Mouse (Mus musculus): ENCODE measurements around the gene Cmc4.
A peak's percentile ranks its signal among the peaks of the same experiment; 100 is the strongest.

Cmc4 gene

DNA sequence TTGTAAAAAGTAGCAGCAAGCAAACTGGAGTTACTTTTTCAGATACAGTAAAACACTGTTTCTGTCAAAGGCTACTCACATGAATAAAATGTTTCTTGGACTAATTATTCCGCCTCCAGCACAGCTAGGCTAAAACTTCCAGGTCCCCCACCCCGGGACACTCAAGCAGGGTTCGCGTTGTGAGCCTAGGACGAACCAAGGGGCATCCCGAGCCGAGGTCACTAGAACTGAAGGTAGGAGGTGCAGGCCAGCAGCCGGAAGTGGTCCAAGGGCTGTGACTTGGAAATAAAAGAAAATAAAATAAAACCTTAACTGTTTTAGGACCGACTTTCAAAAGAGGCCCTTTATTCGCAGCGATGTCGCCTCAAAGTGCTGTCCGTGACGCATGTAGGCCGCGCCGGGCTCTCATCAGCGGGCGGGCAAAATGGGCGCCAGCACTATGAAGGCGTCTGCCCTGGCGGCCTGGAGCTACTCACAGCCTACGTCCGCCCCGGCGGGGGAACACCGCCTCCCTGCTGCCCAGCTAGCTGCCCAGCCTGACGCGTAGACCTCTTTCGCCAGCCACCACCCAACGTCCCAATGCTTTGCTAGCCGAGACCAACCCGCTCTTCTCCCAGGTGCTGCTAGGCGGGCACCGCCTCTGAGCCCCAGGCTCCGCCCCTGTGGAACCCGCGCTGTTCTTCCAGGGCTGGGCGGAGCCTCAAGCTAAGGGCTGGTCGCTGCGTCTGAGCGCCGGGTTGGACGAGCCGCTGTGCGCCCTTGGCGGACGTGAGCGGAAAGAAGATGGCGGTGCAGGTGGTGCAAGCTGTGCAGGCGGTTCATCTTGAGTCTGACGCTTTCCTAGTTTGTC, at the start of gene Cmc4, which contains the start of the genes Mtcp1 and Brcc3:
TSS of gene Cmc4 (minus strand) at position 649 of the 850 bp plus-strand sequence.
TSS of gene Mtcp1 (minus strand) at position 653 of the 850 bp plus-strand sequence.
TSS of gene Brcc3 (plus strand) at position 693 of the 850 bp plus-strand sequence.
- peak; percentile 88 to 91 for DNase-seq

- DNase-seq, result no peak
Measured at GRCm38 (mm10) chrX:75454597-75454996, 38.2 kb upstream of the Cmc4 start.

- no peak for DNase-seq
Measured at GRCm38 (mm10) chrX:75409711-75410110, 6.7 kb downstream of the Cmc4 start.

DNA sequence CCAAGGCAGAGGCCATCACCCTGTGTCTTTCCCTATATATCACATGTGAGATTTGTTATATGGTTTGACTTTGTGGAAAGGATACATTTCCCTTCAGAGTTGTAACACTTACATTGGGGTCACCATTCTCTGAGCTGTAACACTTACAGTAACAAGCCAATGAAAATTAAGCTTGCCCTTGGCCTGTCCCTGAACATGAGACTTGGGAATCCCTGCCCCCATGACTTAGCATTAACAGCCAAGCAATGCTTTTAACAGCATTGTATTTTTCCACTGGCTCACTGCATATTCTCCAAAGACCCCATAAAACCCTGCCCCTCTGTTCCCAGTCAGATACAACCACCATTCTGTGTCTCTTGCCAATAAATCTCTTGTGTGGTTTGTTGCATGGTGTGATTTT, 13.0 kb downstream of the Cmc4 start:
- no peak for DNase-seq

DNA sequence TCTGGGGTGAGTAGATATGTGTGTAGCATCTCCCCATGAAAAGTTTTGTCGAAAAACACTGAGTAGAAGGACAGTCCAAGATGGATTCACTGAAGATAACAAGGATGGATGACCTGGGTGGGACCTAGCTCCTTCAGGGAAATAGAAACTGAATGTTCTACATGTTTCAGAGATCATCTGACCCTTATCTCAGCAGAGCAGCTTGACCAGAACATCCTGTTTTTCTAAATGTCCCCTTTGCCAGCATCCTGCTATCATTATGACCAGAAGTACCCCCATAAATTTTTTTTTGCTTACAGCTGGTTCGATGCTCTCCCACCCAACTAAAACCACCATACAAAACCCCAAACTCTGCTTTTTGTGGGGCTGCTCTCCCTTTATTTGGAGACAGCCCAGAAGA, 13.7 kb downstream of the Cmc4 start:
- DNase-seq, result no peak

- no peak for DNase-seq
Measured at GRCm38 (mm10) chrX:75399471-75399870, 16.9 kb downstream of the Cmc4 start.

GRCm38 (mm10) chrX:75382195-75382771, 34.1 kb downstream of the Cmc4 start, which contains the start of the genes Fundc2 and F8:
Fundc2 (plus strand) TSS chrX:75382399.
F8 (minus strand) TSS chrX:75382615.
- DNase-seq, result peak; percentile 62 to 88

GRCm38 (mm10) chrX:75381699-75382098, 34.7 kb downstream of the Cmc4 start:
- no peak for DNase-seq

DNA sequence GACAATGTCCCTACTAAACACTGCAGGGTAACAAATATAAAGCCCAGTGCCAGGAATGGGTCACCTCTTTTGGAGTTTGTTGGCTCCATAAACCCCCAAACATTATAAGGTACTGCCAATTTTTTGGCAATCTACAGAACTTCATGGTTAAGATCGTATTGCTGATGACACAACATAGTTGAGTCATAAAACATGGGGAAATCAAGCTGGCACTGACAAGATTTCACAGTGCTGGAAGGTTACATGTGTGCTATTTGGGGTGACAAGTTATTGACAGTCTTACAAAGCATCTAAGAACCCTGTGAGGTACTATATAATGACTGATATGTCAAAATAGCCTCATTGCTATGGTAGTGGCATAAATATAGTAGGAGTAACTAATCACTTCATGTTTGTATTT, 35.2 kb downstream of the Cmc4 start:
- DNase-seq, result no peak

DNA sequence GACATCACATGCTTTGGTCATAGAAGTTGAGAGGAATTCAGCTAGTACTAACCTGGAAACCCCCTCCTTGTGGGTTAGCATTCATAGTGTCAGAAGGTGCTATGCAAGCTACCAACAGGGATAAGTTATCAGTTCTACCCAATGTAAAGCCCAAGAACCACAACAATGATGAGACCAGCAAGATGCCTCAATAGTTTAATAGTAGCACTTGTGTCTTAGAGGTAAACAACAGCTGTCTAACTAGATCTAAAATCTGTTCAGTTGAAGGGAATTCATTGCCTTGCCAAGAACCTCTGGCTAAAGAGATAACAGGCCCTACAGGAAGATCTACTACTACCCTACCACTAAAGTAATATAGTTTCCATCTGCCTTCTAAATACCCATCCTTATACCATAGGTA, 39.6 kb downstream of the Cmc4 start:
- DNase-seq, result no peak

DNA sequence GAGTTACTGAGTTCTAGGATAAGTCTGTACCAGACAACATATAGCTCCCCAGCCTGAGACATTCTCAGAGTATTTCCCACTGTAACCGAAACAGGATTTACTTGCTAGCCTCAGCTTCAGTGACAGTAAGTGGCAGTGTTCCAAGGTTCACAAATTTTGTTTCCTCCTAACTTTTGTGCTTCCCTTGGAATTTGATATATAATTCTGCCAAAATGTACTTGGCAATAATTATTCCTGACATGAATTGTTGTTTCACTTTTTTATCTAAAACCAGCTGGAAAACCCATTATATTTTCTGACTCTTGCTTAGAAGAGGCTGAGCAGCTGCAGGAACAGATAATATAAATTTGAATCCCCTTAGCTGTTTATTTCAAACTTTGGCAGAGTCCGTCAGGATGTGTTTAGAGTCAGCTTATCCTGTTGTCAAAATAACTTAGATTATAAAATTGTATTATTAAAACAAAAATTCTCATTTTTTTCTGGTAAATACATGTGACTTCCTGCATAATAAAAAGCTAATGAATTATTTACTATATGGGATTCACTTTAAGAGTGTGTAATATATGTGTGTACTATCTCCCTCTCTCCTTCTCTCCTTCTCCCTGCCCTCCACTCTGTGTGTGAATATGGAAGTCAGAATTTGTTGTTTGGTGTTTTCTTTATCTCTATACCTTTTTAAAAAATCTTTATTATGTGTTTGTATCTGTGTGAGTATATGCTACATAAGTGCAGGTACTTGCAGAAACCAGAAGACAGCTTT, 43.5 kb downstream of the Cmc4 start:
- DNase-seq, result no peak

- DNase-seq, result no peak
Measured at GRCm38 (mm10) chrX:75370197-75370596, 46.2 kb downstream of the Cmc4 start.

Data from cerebellum, postnatal 25 days (tissue).